Mouse (Mus musculus): Measurements from ENCODE around the gene Gba. TPM values are rescaled to one million over a fixed set of nuclear protein-coding genes. Genes with fewer than 3 reads are reported as not detected.

Gba gene
- polyA plus RNA-seq (2017; shearing (Covaris generic)) = 79.2 TPM

DNA sequence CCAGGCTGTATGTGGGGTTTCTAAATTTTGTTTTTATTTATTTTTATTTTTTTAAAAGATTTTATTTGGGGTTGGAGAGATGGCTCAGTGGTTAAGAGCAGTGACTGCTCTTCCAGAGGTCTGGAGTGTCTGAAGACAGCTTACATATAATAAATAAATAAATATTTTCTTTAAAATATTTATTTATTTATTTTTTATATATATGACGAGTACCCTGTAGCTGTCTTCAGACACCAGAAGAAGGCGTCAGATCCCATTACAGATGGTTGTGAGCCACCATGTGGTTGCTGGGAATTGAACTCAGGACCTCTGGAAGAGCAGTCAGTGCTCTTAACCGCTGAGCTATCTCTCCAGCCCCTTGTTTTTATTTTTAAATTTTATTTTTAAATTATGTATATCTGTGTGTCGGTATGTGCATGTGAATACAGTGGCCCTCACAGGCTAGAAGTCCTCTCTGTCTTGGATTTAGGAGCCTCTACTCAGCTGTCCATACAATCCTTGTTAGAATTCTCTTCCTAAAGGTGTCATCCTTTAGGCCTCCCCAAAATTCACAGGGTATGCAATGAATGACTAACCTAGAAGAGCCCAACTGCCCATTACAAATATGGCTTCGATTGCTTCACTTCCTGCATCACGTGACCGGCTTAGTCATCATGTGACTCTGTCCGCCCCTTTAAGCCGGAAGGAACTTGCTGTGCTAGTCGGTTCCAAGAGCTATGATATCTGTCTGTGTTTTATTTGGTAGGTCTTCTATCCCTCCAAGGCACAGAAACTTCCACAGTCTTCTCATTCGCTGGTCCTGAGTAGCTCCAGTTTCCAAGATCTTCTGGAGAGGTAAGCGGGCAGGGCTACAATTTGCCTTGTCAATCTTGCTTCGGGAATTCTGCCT lies at the start of gene Gba:
Gba (plus strand) TSS at position 676 of the 889 bp plus-strand sequence.

GRCm38 (mm10) chr3:89159616-89160344 lies 42.9 kb upstream of the Gba start, which contains the start of gene Hcn3:
Gene Hcn3 (minus strand): TSS chr3:89160196.

GRCm38 (mm10) chr3:89164506-89165267 lies 38.0 kb upstream of the Gba start, which contains the start of gene Clk2:
Gene Clk2 (plus strand): TSS chr3:89164795.

GRCm38 (mm10) chr3:89177242-89178106 lies 25.3 kb upstream of the Gba start, which contains the start of gene Scamp3:
Gene Scamp3 (plus strand): TSS chr3:89177473.

GRCm38 (mm10) chr3:89183058-89183958 lies 19.4 kb upstream of the Gba start, which contains the start of gene Fam189b:
Gene Fam189b (plus strand): TSS chr3:89183143.

DNA sequence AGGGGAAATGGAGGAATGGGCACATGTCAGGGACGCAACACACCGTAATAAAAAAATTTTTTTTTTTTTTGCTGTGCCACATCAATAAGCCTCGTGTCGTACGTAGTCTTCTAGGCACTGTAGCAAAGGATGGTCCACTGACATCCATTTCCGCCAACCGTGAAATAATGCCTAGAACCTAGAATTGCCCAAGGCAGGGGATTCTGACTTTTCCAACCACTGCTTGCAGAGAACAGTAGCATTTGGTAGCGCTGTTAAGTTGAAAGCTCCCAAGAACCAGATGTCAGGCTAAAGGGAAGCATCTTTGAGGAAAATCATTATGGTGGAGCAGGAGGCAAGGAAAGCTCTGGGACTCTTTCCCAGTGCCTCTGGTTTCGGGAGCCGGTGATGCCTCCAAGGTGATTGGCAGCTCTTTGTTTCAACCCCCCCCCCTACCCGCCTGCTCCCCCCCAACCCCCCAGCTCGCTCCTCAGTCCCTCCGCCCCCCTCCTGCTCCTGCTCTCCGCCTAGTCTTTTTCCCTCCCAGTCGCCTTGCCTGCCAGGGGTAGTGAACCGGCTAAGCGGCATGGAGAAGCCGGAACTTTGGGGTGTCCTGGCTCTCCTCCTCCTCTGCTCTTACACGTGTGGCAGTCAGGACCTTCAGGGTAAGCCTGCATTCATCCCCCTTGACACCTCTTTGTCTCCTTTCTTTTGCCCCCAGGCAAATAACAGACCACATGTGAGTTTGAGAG lies 12.1 kb downstream of the Gba start, which contains the start of gene Thbs3:
Thbs3 (plus strand) TSS at position 500 of the 731 bp plus-strand sequence.

GRCm38 (mm10) chr3:89226900-89227299 lies 24.2 kb downstream of the Gba start, which contains the start of gene Mtx1:
Gene Mtx1 (minus strand): TSS chr3:89227088.

GRCm38 (mm10) chr3:89228836-89229235 lies 26.1 kb downstream of the Gba start, which contains the start of gene Muc1:
Gene Muc1 (plus strand): TSS chr3:89229057.

DNA sequence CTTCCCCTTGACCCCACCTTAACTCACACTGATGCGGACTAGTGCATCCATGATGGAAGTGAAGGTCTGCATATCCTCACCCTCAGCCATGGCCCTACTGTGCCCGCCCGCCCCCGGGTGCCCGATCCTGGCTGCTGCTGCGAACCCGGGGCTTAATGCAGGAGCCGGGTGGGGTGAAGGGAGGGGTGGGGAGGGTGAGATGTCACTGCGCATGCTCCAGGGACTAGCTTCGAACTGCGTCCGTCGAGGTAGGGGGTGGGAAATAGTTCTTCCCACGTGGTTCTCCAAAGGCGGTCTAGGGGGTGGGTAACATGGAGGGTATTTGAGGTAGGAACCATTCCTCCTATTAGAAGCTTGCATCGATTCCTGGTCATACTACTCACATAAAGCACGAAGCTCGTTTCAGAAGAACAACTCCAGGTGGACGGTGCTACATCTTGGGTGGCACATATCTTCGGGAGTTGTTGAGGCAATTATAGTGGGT lies 43.0 kb downstream of the Gba start, which contains the start of gene Krtcap2:
Krtcap2 (plus strand) TSS at position 279 of the 484 bp plus-strand sequence.

GRCm38 (mm10) chr3:89246261-89247100 lies 43.8 kb downstream of the Gba start, which contains the start of gene Trim46:
Gene Trim46 (minus strand): TSS chr3:89246309.

Other genes with a start within 250 kb of the Gba start
- 76.8 TPM for gene Rusc1, start 109.6 kb upstream of the Gba start, polyA plus RNA-seq (2017; shearing (Covaris generic))
- gene Gm43738, start 101.8 kb upstream of the Gba start, polyA plus RNA-seq (2017; shearing (Covaris generic)) = not detected
- 61.8 TPM for gene Fdps, start 101.0 kb upstream of the Gba start, polyA plus RNA-seq (2017; shearing (Covaris generic))
- not detected for gene Pklr, start 66.8 kb upstream of the Gba start, polyA plus RNA-seq (2017; shearing (Covaris generic))
- 1.9 TPM for gene Hcn3, start 42.7 kb upstream of the Gba start, polyA plus RNA-seq (2017; shearing (Covaris generic))
- 86.6 TPM for gene Clk2, start 38.1 kb upstream of the Gba start, polyA plus RNA-seq (2017; shearing (Covaris generic))
- 232 TPM for gene Scamp3, start 25.5 kb upstream of the Gba start, polyA plus RNA-seq (2017; shearing (Covaris generic))
- 94.4 TPM for gene Fam189b, start 19.8 kb upstream of the Gba start, polyA plus RNA-seq (2017; shearing (Covaris generic))
- gene Thbs3, start 12.3 kb downstream of the Gba start, polyA plus RNA-seq (2017; shearing (Covaris generic)) = 1.6 TPM
- 87.7 TPM for gene Mtx1, start 24.2 kb downstream of the Gba start, polyA plus RNA-seq (2017; shearing (Covaris generic))
- 7.2 TPM for gene Muc1, start 26.1 kb downstream of the Gba start, polyA plus RNA-seq (2017; shearing (Covaris generic))
- gene Krtcap2, start 43.0 kb downstream of the Gba start, polyA plus RNA-seq (2017; shearing (Covaris generic)) = 192 TPM
- 2.7 TPM for gene Trim46, start 43.4 kb downstream of the Gba start, polyA plus RNA-seq (2017; shearing (Covaris generic))
- gene Dpm3, start 56.4 kb downstream of the Gba start, polyA plus RNA-seq (2017; shearing (Covaris generic)) = 74.3 TPM
- gene Slc50a1, start 67.6 kb downstream of the Gba start, polyA plus RNA-seq (2017; shearing (Covaris generic)) = 132 TPM
- gene Efna1, start 78.2 kb downstream of the Gba start, polyA plus RNA-seq (2017; shearing (Covaris generic)) = 0.26 TPM
- gene Efna3, start 120.0 kb downstream of the Gba start, polyA plus RNA-seq (2017; shearing (Covaris generic)) = not detected
- gene Efna4, start 135.1 kb downstream of the Gba start, polyA plus RNA-seq (2017; shearing (Covaris generic)) = not detected
- gene Adam15, start 147.1 kb downstream of the Gba start, polyA plus RNA-seq (2017; shearing (Covaris generic)) = 21.7 TPM
- gene Dcst2, start 159.0 kb downstream of the Gba start, polyA plus RNA-seq (2017; shearing (Covaris generic)) = not detected
- 0.37 TPM for gene Dcst1, start 162.3 kb downstream of the Gba start, polyA plus RNA-seq (2017; shearing (Covaris generic))
- gene Zbtb7b, start 191.8 kb downstream of the Gba start, polyA plus RNA-seq (2017; shearing (Covaris generic)) = 17.3 TPM
- gene Lenep, start 199.9 kb downstream of the Gba start, polyA plus RNA-seq (2017; shearing (Covaris generic)) = not detected
- 27.4 TPM for gene Flad1, start 208.9 kb downstream of the Gba start, polyA plus RNA-seq (2017; shearing (Covaris generic))
- gene Cks1b, start 215.5 kb downstream of the Gba start, polyA plus RNA-seq (2017; shearing (Covaris generic)) = 10.5 TPM
- gene Shc1, start 215.5 kb downstream of the Gba start, polyA plus RNA-seq (2017; shearing (Covaris generic)) = 69.1 TPM
- gene Pygo2, start 227.3 kb downstream of the Gba start, polyA plus RNA-seq (2017; shearing (Covaris generic)) = 37.8 TPM
- 100 TPM for gene Pbxip1, start 233.8 kb downstream of the Gba start, polyA plus RNA-seq (2017; shearing (Covaris generic))